Mouse (Mus musculus) layer of hippocampus, adult 8-10 months (tissue): Measurements from ENCODE around the gene Ube2d2b. TPM values are rescaled to one million over a fixed set of nuclear protein-coding genes. Genes with fewer than 3 reads are reported as not detected.

Source experiments
- DNase-seq, 2 experiments: peaks; one replicate each; pipeline ENCODE4 v3.0.0; 2022; ENCODE audit warnings: low spot score in 2 of 2
- total RNA-seq, 4 experiments: library from RNA; stranded (reverse); gene quantifications; 2 replicates each; pipeline ENCODE4 v1.2.4; 2022

Gene Ube2d2b
- total RNA-seq: not detected

GRCm38 (mm10) chr5:107829998-107830560 is at the start of gene Ube2d2b:
Gene Ube2d2b, plus strand, starts transcription at chr5:107830099.
- no peak for DNase-seq

- DNase-seq: no peak
Observed at GRCm38 (mm10) chr5:107782360-107782759, 47.5 kb upstream of the Ube2d2b start.

GRCm38 (mm10) chr5:107787682-107788443 is 42.0 kb upstream of the Ube2d2b start:
- DNase-seq: no peak

GRCm38 (mm10) chr5:107789492-107789891 is 40.4 kb upstream of the Ube2d2b start:
- no peak for DNase-seq

GRCm38 (mm10) chr5:107791966-107792365 is 37.9 kb upstream of the Ube2d2b start:
- no peak for DNase-seq

- DNase-seq: no peak
Observed at GRCm38 (mm10) chr5:107792516-107792915, 37.4 kb upstream of the Ube2d2b start.

- DNase-seq: no peak
Observed at GRCm38 (mm10) chr5:107793258-107793657, 36.6 kb upstream of the Ube2d2b start.

GRCm38 (mm10) chr5:107793927-107794326 is 36.0 kb upstream of the Ube2d2b start:
- no peak for DNase-seq

GRCm38 (mm10) chr5:107798290-107798689 is 31.6 kb upstream of the Ube2d2b start:
- no peak for DNase-seq

- no peak for DNase-seq
Observed at GRCm38 (mm10) chr5:107801234-107801633, 28.7 kb upstream of the Ube2d2b start.

GRCm38 (mm10) chr5:107802621-107803020 is 27.3 kb upstream of the Ube2d2b start:
- no peak for DNase-seq

- no peak for DNase-seq
Observed at GRCm38 (mm10) chr5:107807496-107807895, 22.4 kb upstream of the Ube2d2b start.

- DNase-seq: no peak
Observed at GRCm38 (mm10) chr5:107814651-107815050, 15.2 kb upstream of the Ube2d2b start.

- no peak for DNase-seq
Observed at GRCm38 (mm10) chr5:107822521-107822920, 7.4 kb upstream of the Ube2d2b start.

GRCm38 (mm10) chr5:107831351-107831750 is 1.5 kb downstream of the Ube2d2b start:
- DNase-seq: no peak

GRCm38 (mm10) chr5:107834287-107834686 is 4.4 kb downstream of the Ube2d2b start:
- no peak for DNase-seq

- DNase-seq: no peak
Observed at GRCm38 (mm10) chr5:107838891-107839644, 9.2 kb downstream of the Ube2d2b start.

GRCm38 (mm10) chr5:107840549-107841238 is 10.8 kb downstream of the Ube2d2b start:
- no peak for DNase-seq

- no peak for DNase-seq
Observed at GRCm38 (mm10) chr5:107847349-107847748, 17.4 kb downstream of the Ube2d2b start.

GRCm38 (mm10) chr5:107847817-107848216 is 17.9 kb downstream of the Ube2d2b start:
- no peak for DNase-seq

GRCm38 (mm10) chr5:107848964-107849363 is 19.1 kb downstream of the Ube2d2b start:
- DNase-seq: no peak

- DNase-seq: no peak
Observed at GRCm38 (mm10) chr5:107853807-107854206, 23.9 kb downstream of the Ube2d2b start.
